Mouse (Mus musculus) heart, adult 2 months (tissue): ENCODE measurements around the gene Myt1l.

ENCODE experiments used
- CTCF ChIP-seq: fragments of 200-600 bp; IDR thresholded peaks from 2 replicates; pipeline ENCODE4 v1.8.1; 2022; ENCODE audit warnings: antibody characterized with exemption, mild to moderate bottlenecking, moderate library complexity
- EP300 ChIP-seq: fragments of 200-500 bp; IDR thresholded peaks from 2 replicates; pipeline ENCODE4 v1.6.1; 2011; ENCODE audit warnings: low read depth, low read length, control low read depth; ENCODE audit not compliant: insufficient read depth
- POLR2A ChIP-seq: fragments of 200-500 bp; IDR thresholded peaks from 2 replicates; pipeline ENCODE4 v1.6.1; 2011; ENCODE audit warnings: mild to moderate bottlenecking, low read depth, low read length, control low read depth; ENCODE audit not compliant: insufficient read depth

GRCm38 (mm10) chr12:29854151-29854585, 326.0 kb downstream of the Myt1l start:
- TF ChIP-seq POLR2A (no peak), CTCF (no peak), EP300 (no peak)
